Mouse (Mus musculus): Measurements from ENCODE around the gene Itgam.
"Not testable (repeated sequence)": the region's sequence is repeated elsewhere in the genome, so short reads cannot be mapped to it uniquely, and the experiment has no call there.

Itgam gene

GRCm38 (mm10) chr7:128062456-128062855 lies at the start of gene Itgam, which contains the start of gene Gm49368:
Gene Itgam, plus strand, starts transcription at chr7:128062640.
Gene Gm49368, plus strand, starts transcription at chr7:128062683.
- DNase-seq, result no peak

- DNase-seq, result no peak
These were observed 49.3 kb upstream of the Itgam start for GRCm38 (mm10) chr7:128013116-128013515.

GRCm38 (mm10) chr7:128016134-128016533 lies 46.3 kb upstream of the Itgam start:
- DNase-seq, result not testable (repeated sequence)

GRCm38 (mm10) chr7:128016650-128017049 lies 45.8 kb upstream of the Itgam start:
- DNase-seq, result no peak

GRCm38 (mm10) chr7:128018275-128018674 lies 44.2 kb upstream of the Itgam start:
- DNase-seq, result no peak

GRCm38 (mm10) chr7:128019187-128019586 lies 43.3 kb upstream of the Itgam start:
- no peak for DNase-seq

- no peak for DNase-seq
These were observed 39.5 kb upstream of the Itgam start for GRCm38 (mm10) chr7:128022974-128023373.

- DNase-seq, result no peak
These were observed 38.9 kb upstream of the Itgam start for GRCm38 (mm10) chr7:128023565-128023964.

GRCm38 (mm10) chr7:128024364-128024763 lies 38.1 kb upstream of the Itgam start:
- no peak for DNase-seq

- DNase-seq, result no peak
These were observed 37.5 kb upstream of the Itgam start for GRCm38 (mm10) chr7:128024932-128025331.

GRCm38 (mm10) chr7:128025381-128025780 lies 37.1 kb upstream of the Itgam start:
- DNase-seq, result no peak

GRCm38 (mm10) chr7:128031403-128031976 lies 30.9 kb upstream of the Itgam start:
- DNase-seq, result peak; percentile 38

- no peak for DNase-seq
These were observed 30.0 kb upstream of the Itgam start for GRCm38 (mm10) chr7:128032290-128032988.

- no peak for DNase-seq
These were observed 29.5 kb upstream of the Itgam start for GRCm38 (mm10) chr7:128032989-128033293.

- DNase-seq, result no peak
These were observed 28.8 kb upstream of the Itgam start for GRCm38 (mm10) chr7:128033616-128034015.

GRCm38 (mm10) chr7:128042161-128042820 lies 20.1 kb upstream of the Itgam start:
- DNase-seq, result not testable (repeated sequence)

- DNase-seq, result no peak
These were observed 18.2 kb upstream of the Itgam start for GRCm38 (mm10) chr7:128044142-128044785.

- no peak for DNase-seq
These were observed 16.8 kb upstream of the Itgam start for GRCm38 (mm10) chr7:128045640-128046039.

- DNase-seq, result no peak
These were observed 13.6 kb upstream of the Itgam start for GRCm38 (mm10) chr7:128048819-128049218.

- DNase-seq, result no peak
These were observed 13.2 kb upstream of the Itgam start for GRCm38 (mm10) chr7:128049254-128049653.

- DNase-seq, result no peak
These were observed 11.7 kb upstream of the Itgam start for GRCm38 (mm10) chr7:128050739-128051138.

- DNase-seq, result no peak
These were observed 9.4 kb upstream of the Itgam start for GRCm38 (mm10) chr7:128053061-128053460.

GRCm38 (mm10) chr7:128056917-128057444 lies 5.5 kb upstream of the Itgam start:
- DNase-seq, result no peak

All from kidney, postnatal 14 days (tissue).